Comparison of ENCODE assay signal across 9 mouse cellular contexts in genomic region chr15:27905341-27905740, GRCm38 (mm10).
DNase-seq lines count a peak whose midpoint lies in the region; ATAC-seq and TF ChIP-seq lines count a peak whose summit lies in the region.
"Had no signal": no experiment of that assay in that cellular context is flagged by ENCODE, and none has a peak within 500 bp of the region (broad histone marks: within the 10 kb centered on the region; RNA-seq: fewer than 3 reads in every experiment).

No protein-coding gene starts in this region.

- H3K9me3 ChIP-seq in kidney, postnatal 0 days (replicated peaks; ENCODE audit: low read length) = no peaks in the 10 kb centered on the region
- H3K9me3 ChIP-seq in midbrain, embryonic 11.5 days (ENCODE audit: control insufficient read depth, low read length) = no peaks in the 10 kb centered on the region

- H3K4me3 ChIP-seq in kidney, postnatal 0 days (replicated peaks; ENCODE audit: low read depth, low read length) = no peak overlapping the region
- no peak overlapping the region for H3K4me3 ChIP-seq in midbrain, embryonic 11.5 days (ENCODE audit: low read depth, low read length)

- peak; percentile 70 for TF ChIP-seq CTCF in kidney, postnatal 0 days (IDR thresholded peaks at IDR 0.05; ENCODE audit: low read depth)

- H3K27ac ChIP-seq in kidney, postnatal 0 days = no peak overlapping the region
- H3K27ac ChIP-seq in midbrain, embryonic 11.5 days (ENCODE audit: low read depth, low read length) = no peak overlapping the region
- H3K27ac ChIP-seq: macrophage had no signal

- H3K4me1 ChIP-seq in kidney, postnatal 0 days (replicated peaks; ENCODE audit: insufficient read depth, low read length) = no peaks in the 10 kb centered on the region
- no peaks in the 10 kb centered on the region for H3K4me1 ChIP-seq in midbrain, embryonic 11.5 days (ENCODE audit: control insufficient read depth, insufficient read depth, low read length)

- DNase-seq in adrenal gland, adult (ENCODE audit: inconsistent age in 2 of 2, low spot score in 1 of 2) = peak; percentile 37 to 77
- DNase-seq in adrenal gland, postnatal 4 days (ENCODE audit: low spot score in 2 of 2) = no peak
- peak; percentile 24 for DNase-seq in urinary bladder, postnatal 25 days (ENCODE audit: low spot score)
- DNase-seq in urinary bladder, postnatal 10 days (ENCODE audit: low spot score) = no peak
- DNase-seq in kidney, postnatal 0 days (ENCODE audit: low spot score) = peak; percentile 46
- DNase-seq in midbrain, embryonic 11.5 days (ENCODE audit: low spot score, missing footprints) = peak; percentile 94

- peak; percentile 44 for ATAC-seq in frontal cortex, adult (ENCODE audit: low TSS enrichment)
- ATAC-seq in kidney, postnatal 0 days (replicated peaks; ENCODE audit: low FRiP score, low read depth) = no peak
- peak; percentile 43; the same call in 1 of the 2 replicates for ATAC-seq in midbrain, embryonic 11.5 days (ENCODE audit: low FRiP score)
- ATAC-seq in erythroid progenitor cell, adult 5-6 weeks (replicated peaks; ENCODE audit: low FRiP score, poor library complexity, severe bottlenecking) = no peak

- H3K27me3 ChIP-seq in kidney, postnatal 0 days (ENCODE audit: insufficient read depth, low read length) = no peaks in the 10 kb centered on the region
- no peaks in the 10 kb centered on the region for H3K27me3 ChIP-seq in midbrain, embryonic 11.5 days (ENCODE audit: control insufficient read depth, insufficient read depth, low read length)

- peaks cover 21% of the 10 kb centered on the region for H3K36me3 ChIP-seq in kidney, postnatal 0 days (ENCODE audit: insufficient read depth, low read length)
- H3K36me3 ChIP-seq in midbrain, embryonic 11.5 days (ENCODE audit: control insufficient read depth, insufficient read depth, low read length) = no peaks in the 10 kb centered on the region

- H3K9ac ChIP-seq in kidney, postnatal 0 days (ENCODE audit: low read depth, low read length) = no peak overlapping the region
- H3K9ac ChIP-seq in midbrain, embryonic 11.5 days (ENCODE audit: low read length) = no peak overlapping the region

- no peak overlapping the region for H3K4me2 ChIP-seq in kidney, postnatal 0 days (ENCODE audit: low read length)
- no peak overlapping the region for H3K4me2 ChIP-seq in midbrain, embryonic 11.5 days

- 69% methylated on average over 6 of the region's 6 CpGs for WGBS in kidney, postnatal 0 days
- 69% methylated on average over 6 of the region's 6 CpGs for WGBS in midbrain, embryonic 11.5 days

Comparison
In these comparisons a context has a peak if more than half of its experiments do, and no peak if none do; other contexts are left out.
1. DNase-seq: peak in adrenal gland, adult (2 of 2), urinary bladder, postnatal 25 days (single experiment), kidney, postnatal 0 days (single experiment) and midbrain, embryonic 11.5 days (single experiment); none in adrenal gland, postnatal 4 days (0 of 2) and urinary bladder, postnatal 10 days (single experiment).
2. ATAC-seq: peak in frontal cortex, adult (single experiment) and midbrain, embryonic 11.5 days (single experiment); none in kidney, postnatal 0 days (single experiment) and erythroid progenitor cell, adult 5-6 weeks (single experiment).